Mouse (Mus musculus) hindbrain, embryonic 16.5 days (tissue): ENCODE results near the gene Paox. TPM values are rescaled to one million over a fixed set of nuclear protein-coding genes. Genes with fewer than 3 reads are reported as not detected.

ENCODE experiments used
- ATAC-seq: fragments of 200-750 bp; cut with Nextera tagmentation; 2 replicates; pipeline ENCODE4 v1.8.0; 2017; ENCODE audit warnings: moderate TSS enrichment, moderate library complexity
- H3K27ac ChIP-seq: fragments of 300-500 bp; sonication (generic); 2 replicates; pipeline ENCODE4 v1.5.1; 2014; ENCODE audit warnings: low read depth, mild to moderate bottlenecking, control low read depth, low read length, moderate library complexity
- H3K27me3 ChIP-seq: fragments of 300-500 bp; sonication (generic); replicated peaks from 2 replicates; pipeline ENCODE4 v1.6.1; 2014; ENCODE audit warnings: low read length; ENCODE audit not compliant: control insufficient read depth, insufficient read depth
- H3K36me3 ChIP-seq: fragments of 300-500 bp; sonication (generic); 2 replicates; pipeline ENCODE4 v1.6.1; 2014; ENCODE audit warnings: mild to moderate bottlenecking, low read length, moderate library complexity, mixed read lengths; ENCODE audit not compliant: control insufficient read depth, insufficient read depth
- H3K4me1 ChIP-seq: fragments of 300-500 bp; sonication (generic); 2 replicates; pipeline ENCODE4 v1.6.1; 2014; ENCODE audit warnings: low read depth, low read length; ENCODE audit not compliant: control insufficient read depth, insufficient read depth
- H3K4me2 ChIP-seq: fragments of 300-500 bp; sonication (generic); 2 replicates; pipeline ENCODE4 v1.6.1; 2014; ENCODE audit warnings: mild to moderate bottlenecking, low read length, control low read depth, moderate library complexity
- H3K4me3 ChIP-seq: fragments of 300-500 bp; sonication (generic); 2 replicates; pipeline ENCODE4 v1.5.1; 2014; ENCODE audit warnings: mild to moderate bottlenecking, low read length, control low read depth, moderate library complexity
- H3K9ac ChIP-seq: fragments of 300-500 bp; sonication (generic); 2 replicates; pipeline ENCODE4 v1.6.1; 2014; ENCODE audit warnings: low read depth, mild to moderate bottlenecking, control low read depth, low read length, moderate library complexity
- H3K9me3 ChIP-seq: fragments of 300-500 bp; sonication (generic); 2 replicates; pipeline ENCODE4 v1.6.1; 2014; ENCODE audit warnings: mild to moderate bottlenecking, low read length, moderate library complexity; ENCODE audit not compliant: control insufficient read depth
- WGBS: fragments of 180-500 bp; shearing (Covaris S2); extraction: QIAGEN DNeasy Blood & Tissue Kit; methylation state at CpG from one replicate; pipeline ENCODE4 v1.1.7; 2014; 5-methylcytosine and 5-hydroxymethylcytosine counted together
- polyA plus RNA-seq: library from polyadenylated mRNA; unstranded; fragments of >200 nt; fragmentation: Nextera tagmentation; extraction: Ambion mirVana; gene quantifications from 2 replicates; pipeline ENCODE4 v1.2.1, GENCODE M21; 2015

The Paox gene
- polyA plus RNA-seq, 1 experiment from 2014 or later = 8.9 TPM

- 22% methylated on average over 3 of the region's 4 CpGs for WGBS
- no peaks in the 10 kb centered on the region for H3K36me3 ChIP-seq
- H3K4me1 ChIP-seq = peaks cover 14% of the 10 kb centered on the region
- H3K4me3 ChIP-seq = peak overlapping the region; percentile 58
- H3K27ac ChIP-seq = peak overlapping the region; percentile 87
- no peaks in the 10 kb centered on the region for H3K27me3 ChIP-seq
- peak overlapping the region; percentile 70 for H3K4me2 ChIP-seq
- no peaks in the 10 kb centered on the region for H3K9me3 ChIP-seq
- peak overlapping the region; percentile 81 for H3K9ac ChIP-seq
- ATAC-seq = peak; percentile 31
Observed at GRCm38 (mm10) chr7:140153829-140154217, 38.2 kb downstream of the Paox start.

- peak within 1 kb of the TSS; percentile 87 for H3K27ac ChIP-seq
- peaks cover 14% of the 10 kb centered on the region for H3K4me1 ChIP-seq
- under 1% methylated on average over 27 of the region's 28 CpGs for WGBS
- peak within 1 kb of the TSS; percentile 81 for H3K9ac ChIP-seq
- H3K4me3 ChIP-seq = peak within 1 kb of the TSS; percentile 58
- H3K36me3 ChIP-seq = no peaks in the 10 kb centered on the region
- peak; percentile 89 for ATAC-seq
- H3K27me3 ChIP-seq = no peaks in the 10 kb centered on the region
- H3K9me3 ChIP-seq = no peaks in the 10 kb centered on the region
- H3K4me2 ChIP-seq = peak within 1 kb of the TSS; percentile 70
Observed at GRCm38 (mm10) chr7:140154218-140154927, 38.8 kb downstream of the Paox start, which contains the start of gene Sprn. Gene Sprn (minus strand): TSS chr7:140154877.

- H3K4me3 ChIP-seq = no peak overlapping the region
- WGBS = 80% methylated on average over 3 of the region's 3 CpGs
- no peaks in the 10 kb centered on the region for H3K9me3 ChIP-seq
- ATAC-seq = no peak
- H3K9ac ChIP-seq = no peak overlapping the region
- H3K4me2 ChIP-seq = no peak overlapping the region
- H3K36me3 ChIP-seq = no peaks in the 10 kb centered on the region
- H3K4me1 ChIP-seq = no peaks in the 10 kb centered on the region
- H3K27ac ChIP-seq = no peak overlapping the region
- no peaks in the 10 kb centered on the region for H3K27me3 ChIP-seq
Observed at GRCm38 (mm10) chr7:140160363-140160762, 44.8 kb downstream of the Paox start.

GRCm38 (mm10) chr7:140164664-140165063, 49.1 kb downstream of the Paox start, which contains the start of gene Olfr522:
Gene Olfr522 (minus strand): TSS chr7:140164764.
- ATAC-seq = no peak
- Histone ChIP-seq H3K9me3 (no peaks in the 10 kb centered on the region), H3K36me3 (no peaks in the 10 kb centered on the region), H3K9ac (no peak within 1 kb of the TSS), H3K4me1 (no peaks in the 10 kb centered on the region), H3K27me3 (no peaks in the 10 kb centered on the region), H3K4me2 (no peak within 1 kb of the TSS), H3K27ac (no peak within 1 kb of the TSS), H3K4me3 (no peak within 1 kb of the TSS)
- 58% methylated on average over 7 of the region's 7 CpGs for WGBS

- no peaks in the 10 kb centered on the region for H3K4me1 ChIP-seq
- no peak overlapping the region for H3K4me2 ChIP-seq
- no peak overlapping the region for H3K4me3 ChIP-seq
- no peak overlapping the region for H3K27ac ChIP-seq
- H3K36me3 ChIP-seq = no peaks in the 10 kb centered on the region
- H3K27me3 ChIP-seq = no peaks in the 10 kb centered on the region
- H3K9me3 ChIP-seq = no peaks in the 10 kb centered on the region
- H3K9ac ChIP-seq = no peak overlapping the region
- 75% methylated on average over 1 of the region's 1 CpGs for WGBS
- no peak for ATAC-seq
Observed at GRCm38 (mm10) chr7:140167950-140168349, 52.4 kb downstream of the Paox start.

GRCm38 (mm10) chr7:140169386-140169785, 53.8 kb downstream of the Paox start:
- 80% methylated on average over 4 of the region's 4 CpGs for WGBS
- no peak overlapping the region for H3K27ac ChIP-seq
- H3K4me1 ChIP-seq = no peaks in the 10 kb centered on the region
- H3K36me3 ChIP-seq = no peaks in the 10 kb centered on the region
- no peak overlapping the region for H3K4me2 ChIP-seq
- H3K4me3 ChIP-seq = no peak overlapping the region
- no peaks in the 10 kb centered on the region for H3K9me3 ChIP-seq
- H3K27me3 ChIP-seq = no peaks in the 10 kb centered on the region
- H3K9ac ChIP-seq = no peak overlapping the region
- ATAC-seq = no peak

GRCm38 (mm10) chr7:140170863-140171262, 55.3 kb downstream of the Paox start:
- H3K27me3 ChIP-seq = no peaks in the 10 kb centered on the region
- H3K4me1 ChIP-seq = no peaks in the 10 kb centered on the region
- H3K9ac ChIP-seq = no peak overlapping the region
- H3K9me3 ChIP-seq = no peaks in the 10 kb centered on the region
- no peak overlapping the region for H3K27ac ChIP-seq
- WGBS = 97% methylated on average over 3 of the region's 3 CpGs
- no peak for ATAC-seq
- H3K4me3 ChIP-seq = no peak overlapping the region
- no peaks in the 10 kb centered on the region for H3K36me3 ChIP-seq
- H3K4me2 ChIP-seq = no peak overlapping the region

GRCm38 (mm10) chr7:140172936-140173335, 57.3 kb downstream of the Paox start, which contains the start of gene Olfr523:
Gene Olfr523 (plus strand): TSS chr7:140173217.
- H3K27ac ChIP-seq = no peak within 1 kb of the TSS
- H3K4me2 ChIP-seq = no peak within 1 kb of the TSS
- no peak within 1 kb of the TSS for H3K9ac ChIP-seq
- no peaks in the 10 kb centered on the region for H3K9me3 ChIP-seq
- WGBS = 55% methylated on average over 1 of the region's 1 CpGs
- no peak within 1 kb of the TSS for H3K4me3 ChIP-seq
- H3K36me3 ChIP-seq = no peaks in the 10 kb centered on the region
- ATAC-seq = no peak
- no peaks in the 10 kb centered on the region for H3K4me1 ChIP-seq
- no peaks in the 10 kb centered on the region for H3K27me3 ChIP-seq

- no peak overlapping the region for H3K27ac ChIP-seq
- no peaks in the 10 kb centered on the region for H3K9me3 ChIP-seq
- no peaks in the 10 kb centered on the region for H3K36me3 ChIP-seq
- H3K4me2 ChIP-seq = no peak overlapping the region
- ATAC-seq = no peak
- H3K27me3 ChIP-seq = no peaks in the 10 kb centered on the region
- no peaks in the 10 kb centered on the region for H3K4me1 ChIP-seq
- 80% methylated on average over 2 of the region's 2 CpGs for WGBS
- H3K4me3 ChIP-seq = no peak overlapping the region
- H3K9ac ChIP-seq = no peak overlapping the region
Observed at GRCm38 (mm10) chr7:140179176-140179575, 63.6 kb downstream of the Paox start.
